Mouse (Mus musculus): ENCODE results near the gene Apoc2. TPM values are rescaled to one million over a fixed set of nuclear protein-coding genes. Genes with fewer than 3 reads are reported as not detected.

The Apoc2 gene
- polyA plus RNA-seq, 1 experiment from 2014 or later: not detected

- Histone ChIP-seq H3K36me3 (ENCODE audit: control insufficient read depth, insufficient read depth, low read length) (no peaks in the 10 kb centered on the region), H3K4me1 (ENCODE audit: control insufficient read depth, insufficient read depth, low read depth, low read length) (no peaks in the 10 kb centered on the region), H3K27ac (ENCODE audit: low read depth, low read length) (no peak overlapping the region), H3K9me3 (ENCODE audit: control insufficient read depth, low read length) (no peaks in the 10 kb centered on the region), H3K4me3 (ENCODE audit: low read length) (no peak overlapping the region), H3K4me2 (ENCODE audit: low read length) (no peak overlapping the region), H3K9ac (ENCODE audit: low read depth, low read length) (no peak overlapping the region), H3K27me3 (replicated peaks; ENCODE audit: control insufficient read depth, insufficient read depth, low read length) (no peaks in the 10 kb centered on the region)
- 85% methylated on average over 6 of the region's 6 CpGs for WGBS
- ATAC-seq: no peak
These were observed 8.8 kb upstream of the Apoc2 start for GRCm38 (mm10) chr7:19686521-19686920.

- H3K27ac ChIP-seq (ENCODE audit: low read depth, low read length): no peak overlapping the region
- no peak overlapping the region for H3K4me3 ChIP-seq (ENCODE audit: low read length)
- no peaks in the 10 kb centered on the region for H3K9me3 ChIP-seq (ENCODE audit: control insufficient read depth, low read length)
- H3K4me2 ChIP-seq (ENCODE audit: low read length): no peak overlapping the region
- no peaks in the 10 kb centered on the region for H3K4me1 ChIP-seq (ENCODE audit: control insufficient read depth, insufficient read depth, low read depth, low read length)
- ATAC-seq: no peak
- no peaks in the 10 kb centered on the region for H3K36me3 ChIP-seq (ENCODE audit: control insufficient read depth, insufficient read depth, low read length)
- 63% methylated on average over 4 of the region's 4 CpGs for WGBS
- H3K27me3 ChIP-seq (replicated peaks; ENCODE audit: control insufficient read depth, insufficient read depth, low read length): no peaks in the 10 kb centered on the region
- H3K9ac ChIP-seq (ENCODE audit: low read depth, low read length): no peak overlapping the region
These were observed 7.6 kb upstream of the Apoc2 start for GRCm38 (mm10) chr7:19685374-19685773.

GRCm38 (mm10) chr7:19683771-19684201, 6.0 kb upstream of the Apoc2 start:
- Histone ChIP-seq H3K27me3 (replicated peaks; ENCODE audit: control insufficient read depth, insufficient read depth, low read length) (no peaks in the 10 kb centered on the region), H3K36me3 (ENCODE audit: control insufficient read depth, insufficient read depth, low read length) (no peaks in the 10 kb centered on the region), H3K4me3 (ENCODE audit: low read length) (no peak overlapping the region), H3K9me3 (ENCODE audit: control insufficient read depth, low read length) (no peaks in the 10 kb centered on the region), H3K4me2 (ENCODE audit: low read length) (no peak overlapping the region), H3K4me1 (ENCODE audit: control insufficient read depth, insufficient read depth, low read depth, low read length) (no peaks in the 10 kb centered on the region), H3K9ac (ENCODE audit: low read depth, low read length) (no peak overlapping the region), H3K27ac (ENCODE audit: low read depth, low read length) (no peak overlapping the region)
- 92% methylated on average over 6 of the region's 6 CpGs for WGBS
- no peak for ATAC-seq

GRCm38 (mm10) chr7:19682979-19683378, 5.2 kb upstream of the Apoc2 start:
- no peak for ATAC-seq
- H3K27ac ChIP-seq (ENCODE audit: low read depth, low read length): no peak overlapping the region

GRCm38 (mm10) chr7:19681202-19681694, 3.5 kb upstream of the Apoc2 start, which contains the start of the genes Gm44805 and Apoc4:
Gene Gm44805, minus strand, starts transcription at chr7:19681423.
Gene Apoc4, minus strand, starts transcription at chr7:19681479.
- H3K4me3 ChIP-seq (ENCODE audit: low read length): no peak within 1 kb of the TSS
- H3K9me3 ChIP-seq (ENCODE audit: control insufficient read depth, low read length): no peaks in the 10 kb centered on the region
- ATAC-seq: no peak
- H3K27me3 ChIP-seq (replicated peaks; ENCODE audit: control insufficient read depth, insufficient read depth, low read length): no peaks in the 10 kb centered on the region
- 69% methylated on average over 8 of the region's 8 CpGs for WGBS
- H3K4me1 ChIP-seq (ENCODE audit: control insufficient read depth, insufficient read depth, low read depth, low read length): no peaks in the 10 kb centered on the region
- H3K9ac ChIP-seq (ENCODE audit: low read depth, low read length): no peak within 1 kb of the TSS
- H3K4me2 ChIP-seq (ENCODE audit: low read length): no peak within 1 kb of the TSS
- H3K36me3 ChIP-seq (ENCODE audit: control insufficient read depth, insufficient read depth, low read length): no peaks in the 10 kb centered on the region
- H3K27ac ChIP-seq (ENCODE audit: low read depth, low read length): no peak within 1 kb of the TSS

More at GRCm38 (mm10) chr7:19682979-19683378, 5.2 kb upstream of the Apoc2 start:
- Histone ChIP-seq H3K4me3 (ENCODE audit: low read length) (no peak overlapping the region), H3K9ac (ENCODE audit: low read depth, low read length) (no peak overlapping the region), H3K4me1 (ENCODE audit: control insufficient read depth, insufficient read depth, low read depth, low read length) (no peaks in the 10 kb centered on the region), H3K9me3 (ENCODE audit: control insufficient read depth, low read length) (no peaks in the 10 kb centered on the region), H3K36me3 (ENCODE audit: control insufficient read depth, insufficient read depth, low read length) (no peaks in the 10 kb centered on the region), H3K4me2 (ENCODE audit: low read length) (no peak overlapping the region), H3K27me3 (replicated peaks; ENCODE audit: control insufficient read depth, insufficient read depth, low read length) (no peaks in the 10 kb centered on the region)
- WGBS: 78% methylated on average over 3 of the region's 3 CpGs

GRCm38 (mm10) chr7:19680702-19681101, 3.0 kb upstream of the Apoc2 start:
- no peaks in the 10 kb centered on the region for H3K4me1 ChIP-seq (ENCODE audit: control insufficient read depth, insufficient read depth, low read depth, low read length)
- H3K9ac ChIP-seq (ENCODE audit: low read depth, low read length): no peak overlapping the region
- no peak overlapping the region for H3K4me2 ChIP-seq (ENCODE audit: low read length)
- H3K36me3 ChIP-seq (ENCODE audit: control insufficient read depth, insufficient read depth, low read length): no peaks in the 10 kb centered on the region
- H3K9me3 ChIP-seq (ENCODE audit: control insufficient read depth, low read length): no peaks in the 10 kb centered on the region
- no peak for ATAC-seq
- WGBS: 87% methylated on average over 2 of the region's 2 CpGs
- no peak overlapping the region for H3K27ac ChIP-seq (ENCODE audit: low read depth, low read length)
- H3K4me3 ChIP-seq (ENCODE audit: low read length): no peak overlapping the region
- no peaks in the 10 kb centered on the region for H3K27me3 ChIP-seq (replicated peaks; ENCODE audit: control insufficient read depth, insufficient read depth, low read length)

- H3K9ac ChIP-seq (ENCODE audit: low read depth, low read length): no peak overlapping the region
- no peaks in the 10 kb centered on the region for H3K4me1 ChIP-seq (ENCODE audit: control insufficient read depth, insufficient read depth, low read depth, low read length)
- H3K27ac ChIP-seq (ENCODE audit: low read depth, low read length): no peak overlapping the region
- ATAC-seq: no peak
- 84% methylated on average over 3 of the region's 3 CpGs for WGBS
- no peaks in the 10 kb centered on the region for H3K27me3 ChIP-seq (replicated peaks; ENCODE audit: control insufficient read depth, insufficient read depth, low read length)
- H3K4me2 ChIP-seq (ENCODE audit: low read length): no peak overlapping the region
- no peaks in the 10 kb centered on the region for H3K36me3 ChIP-seq (ENCODE audit: control insufficient read depth, insufficient read depth, low read length)
- no peak overlapping the region for H3K4me3 ChIP-seq (ENCODE audit: low read length)
- no peaks in the 10 kb centered on the region for H3K9me3 ChIP-seq (ENCODE audit: control insufficient read depth, low read length)
These were observed 1.2 kb upstream of the Apoc2 start for GRCm38 (mm10) chr7:19678901-19679300.

- no peaks in the 10 kb centered on the region for H3K4me1 ChIP-seq (ENCODE audit: control insufficient read depth, insufficient read depth, low read depth, low read length)
- no peak for ATAC-seq
- no peaks in the 10 kb centered on the region for H3K36me3 ChIP-seq (ENCODE audit: control insufficient read depth, insufficient read depth, low read length)
- no peak overlapping the region for H3K9ac ChIP-seq (ENCODE audit: low read depth, low read length)
- WGBS: 50% methylated on average over 1 of the region's 1 CpGs
- H3K4me2 ChIP-seq (ENCODE audit: low read length): no peak overlapping the region
- H3K27me3 ChIP-seq (replicated peaks; ENCODE audit: control insufficient read depth, insufficient read depth, low read length): no peaks in the 10 kb centered on the region
- H3K4me3 ChIP-seq (ENCODE audit: low read length): no peak overlapping the region
- no peak overlapping the region for H3K27ac ChIP-seq (ENCODE audit: low read depth, low read length)
- H3K9me3 ChIP-seq (ENCODE audit: control insufficient read depth, low read length): no peaks in the 10 kb centered on the region
These were observed 1.1 kb downstream of the Apoc2 start for GRCm38 (mm10) chr7:19676662-19677061.

- no peak for ATAC-seq
These were observed 1.9 kb downstream of the Apoc2 start for GRCm38 (mm10) chr7:19675824-19676223.

More at GRCm38 (mm10) chr7:19675824-19676223, 1.9 kb downstream of the Apoc2 start:
- H3K4me1 ChIP-seq (ENCODE audit: control insufficient read depth, insufficient read depth, low read depth, low read length): no peaks in the 10 kb centered on the region
- H3K9me3 ChIP-seq (ENCODE audit: control insufficient read depth, low read length): no peaks in the 10 kb centered on the region
- H3K4me3 ChIP-seq (ENCODE audit: low read length): no peak overlapping the region
- H3K36me3 ChIP-seq (ENCODE audit: control insufficient read depth, insufficient read depth, low read length): no peaks in the 10 kb centered on the region
- WGBS: 82% methylated on average over 10 of the region's 10 CpGs
- no peaks in the 10 kb centered on the region for H3K27me3 ChIP-seq (replicated peaks; ENCODE audit: control insufficient read depth, insufficient read depth, low read length)
- no peak overlapping the region for H3K4me2 ChIP-seq (ENCODE audit: low read length)
- no peak overlapping the region for H3K9ac ChIP-seq (ENCODE audit: low read depth, low read length)
- H3K27ac ChIP-seq (ENCODE audit: low read depth, low read length): no peak overlapping the region

Data from hindbrain, embryonic 16.5 days (tissue).